Mouse (Mus musculus): Measurements from ENCODE around the gene Apoe. TPM values are rescaled to one million over a fixed set of nuclear protein-coding genes. Genes with fewer than 3 reads are reported as not detected.

The Apoe gene
- total and polyA plus RNA-seq, 2 experiments from 2014 or later, result 369 to 471 TPM

- Histone ChIP-seq H3K4me2 (ENCODE audit: low read depth, low read length) (no peak overlapping the region; the same call in 1 of the 2 replicates), H3K4me3 (ENCODE audit: low read depth, low read length) (no peak overlapping the region), H3K36me3 (replicated peaks; ENCODE audit: control insufficient read depth, insufficient read depth, low read length) (0 out of 2 replicates have a peak, but pooled peaks cover 11% of the 10 kb centered on the region), H3K27me3 (ENCODE audit: control insufficient read depth, insufficient read depth, low read length) (no peaks in the 10 kb centered on the region), H3K9me3 (replicated peaks; ENCODE audit: control insufficient read depth, low read length) (no peaks in the 10 kb centered on the region), H3K27ac (ENCODE audit: low read depth) (peak overlapping the region; percentile 75), H3K4me1 (ENCODE audit: control insufficient read depth, insufficient read depth) (peaks cover 40% of the 10 kb centered on the region), H3K9ac (replicated peaks; ENCODE audit: low read depth, low read length) (no peak overlapping the region; the same call in 1 of the 2 replicates)
- DNase-seq (ENCODE audit: low spot score), result peak; percentile 89
- ATAC-seq (ENCODE audit: insufficient read depth, low read depth), result peak; percentile 63
- 23% methylated on average over 14 of the region's 14 CpGs for WGBS
- no peak for TF ChIP-seq CTCF (IDR thresholded peaks at IDR 0.05; ENCODE audit: low read depth)
- TF ChIP-seq EP300 (IDR thresholded peaks at IDR 0.05; ENCODE audit: low read depth), result no peak
Measured at GRCm38 (mm10) chr7:19744590-19745385, 45.8 kb upstream of the Apoe start.

- H3K4me3 ChIP-seq (ENCODE audit: low read depth, low read length), result no peak overlapping the region
- H3K4me2 ChIP-seq (ENCODE audit: low read depth, low read length), result no peak overlapping the region
- ATAC-seq (ENCODE audit: insufficient read depth, low read depth) (no peak), DNase-seq (ENCODE audit: low spot score) (no peak)
- 83% methylated on average over 6 of the region's 6 CpGs for WGBS
- TF ChIP-seq EP300 (IDR thresholded peaks at IDR 0.05; ENCODE audit: low read depth) (no peak), CTCF (IDR thresholded peaks at IDR 0.05; ENCODE audit: low read depth) (no peak)
- H3K27ac ChIP-seq (ENCODE audit: low read depth), result peak overlapping the region; percentile 75
- H3K4me1 ChIP-seq (ENCODE audit: control insufficient read depth, insufficient read depth), result peaks cover 39% of the 10 kb centered on the region
- 0 out of 2 replicates have a peak, but pooled peaks cover 11% of the 10 kb centered on the region for H3K36me3 ChIP-seq (replicated peaks; ENCODE audit: control insufficient read depth, insufficient read depth, low read length)
- no peaks in the 10 kb centered on the region for H3K27me3 ChIP-seq (ENCODE audit: control insufficient read depth, insufficient read depth, low read length)
- no peaks in the 10 kb centered on the region for H3K9me3 ChIP-seq (replicated peaks; ENCODE audit: control insufficient read depth, low read length)
- no peak overlapping the region for H3K9ac ChIP-seq (replicated peaks; ENCODE audit: low read depth, low read length)
Measured at GRCm38 (mm10) chr7:19743791-19744190, 44.8 kb upstream of the Apoe start.

- Histone ChIP-seq H3K4me2 (ENCODE audit: low read depth, low read length) (no peak overlapping the region), H3K9ac (replicated peaks; ENCODE audit: low read depth, low read length) (no peak overlapping the region), H3K36me3 (replicated peaks; ENCODE audit: control insufficient read depth, insufficient read depth, low read length) (peaks cover 21% of the 10 kb centered on the region), H3K27ac (ENCODE audit: low read depth) (no peak overlapping the region), H3K27me3 (ENCODE audit: control insufficient read depth, insufficient read depth, low read length) (no peaks in the 10 kb centered on the region), H3K9me3 (replicated peaks; ENCODE audit: control insufficient read depth, low read length) (no peaks in the 10 kb centered on the region), H3K4me3 (ENCODE audit: low read depth, low read length) (no peak overlapping the region), H3K4me1 (ENCODE audit: control insufficient read depth, insufficient read depth) (peaks cover 28% of the 10 kb centered on the region)
- no peak for TF ChIP-seq EP300 (IDR thresholded peaks at IDR 0.05; ENCODE audit: low read depth)
- no peak for TF ChIP-seq CTCF (IDR thresholded peaks at IDR 0.05; ENCODE audit: low read depth)
- no peak for DNase-seq (ENCODE audit: low spot score)
- WGBS, result 74% methylated on average over 5 of the region's 5 CpGs
- ATAC-seq (ENCODE audit: insufficient read depth, low read depth), result no peak
Measured at GRCm38 (mm10) chr7:19742468-19742867, 43.5 kb upstream of the Apoe start.

GRCm38 (mm10) chr7:19741329-19742031 lies 42.5 kb upstream of the Apoe start:
- Histone ChIP-seq H3K4me1 (ENCODE audit: control insufficient read depth, insufficient read depth) (peaks cover 20% of the 10 kb centered on the region), H3K9ac (replicated peaks; ENCODE audit: low read depth, low read length) (no peak overlapping the region), H3K4me2 (ENCODE audit: low read depth, low read length) (no peak overlapping the region), H3K36me3 (replicated peaks; ENCODE audit: control insufficient read depth, insufficient read depth, low read length) (peaks cover 31% of the 10 kb centered on the region), H3K27me3 (ENCODE audit: control insufficient read depth, insufficient read depth, low read length) (no peaks in the 10 kb centered on the region), H3K9me3 (replicated peaks; ENCODE audit: control insufficient read depth, low read length) (no peaks in the 10 kb centered on the region), H3K27ac (ENCODE audit: low read depth) (no peak overlapping the region), H3K4me3 (ENCODE audit: low read depth, low read length) (no peak overlapping the region)
- TF ChIP-seq CTCF (IDR thresholded peaks at IDR 0.05; ENCODE audit: low read depth), result no peak
- TF ChIP-seq EP300 (IDR thresholded peaks at IDR 0.05; ENCODE audit: low read depth), result no peak
- DNase-seq (ENCODE audit: low spot score), result no peak
- 30% methylated on average over 8 of the region's 8 CpGs for WGBS
- no peak for ATAC-seq (ENCODE audit: insufficient read depth, low read depth)

GRCm38 (mm10) chr7:19740269-19740668 lies 41.3 kb upstream of the Apoe start:
- H3K4me3 ChIP-seq (ENCODE audit: low read depth, low read length), result no peak overlapping the region
- no peaks in the 10 kb centered on the region for H3K9me3 ChIP-seq (replicated peaks; ENCODE audit: control insufficient read depth, low read length)
- H3K9ac ChIP-seq (replicated peaks; ENCODE audit: low read depth, low read length), result no peak overlapping the region
- DNase-seq (ENCODE audit: low spot score), result no peak
- H3K4me1 ChIP-seq (ENCODE audit: control insufficient read depth, insufficient read depth), result peaks cover 10% of the 10 kb centered on the region
- no peak for ATAC-seq (ENCODE audit: insufficient read depth, low read depth)
- TF ChIP-seq CTCF (IDR thresholded peaks at IDR 0.05; ENCODE audit: low read depth) (0 out of 2 replicates have a peak, but pooled peaks have one; percentile 10), EP300 (IDR thresholded peaks at IDR 0.05; ENCODE audit: low read depth) (no peak)
- no peaks in the 10 kb centered on the region for H3K27me3 ChIP-seq (ENCODE audit: control insufficient read depth, insufficient read depth, low read length)
- peaks cover 38% of the 10 kb centered on the region for H3K36me3 ChIP-seq (replicated peaks; ENCODE audit: control insufficient read depth, insufficient read depth, low read length)
- 68% methylated on average over 11 of the region's 11 CpGs for WGBS
- no peak overlapping the region for H3K4me2 ChIP-seq (ENCODE audit: low read depth, low read length)
- no peak overlapping the region for H3K27ac ChIP-seq (ENCODE audit: low read depth)
